Mouse (Mus musculus): Measurements from ENCODE around the gene Dmd.

- no peak for TF ChIP-seq CTCF (IDR thresholded peaks at IDR 0.05)
- no peak for TF ChIP-seq POLR2A (IDR thresholded peaks at IDR 0.05; ENCODE audit: insufficient read depth, low read depth, low read length)
- TF ChIP-seq EP300 (IDR thresholded peaks at IDR 0.05; ENCODE audit: insufficient read depth, low read depth, low read length), result no peak
These were observed 271.9 kb downstream of the Dmd start for GRCm38 (mm10) chrX:83220563-83220962.
